8 mouse cellular contexts compared by ENCODE assay signal in genomic region chr4:141792554-141793281, GRCm38 (mm10). TPM values are rescaled to one million over a fixed set of nuclear protein-coding genes. Genes with fewer than 3 reads are reported as not detected.
DNase-seq lines count a peak whose midpoint lies in the region; ATAC-seq and TF ChIP-seq lines count a peak whose summit lies in the region.

No protein-coding gene starts in this region.

- H3K36me3 ChIP-seq in hindbrain, embryonic 11.5 days (ENCODE audit: control insufficient read depth, insufficient read depth, low read length) = peaks cover 4% of the 10 kb centered on the region; the same call in 1 of the 2 replicates

- H3K9me3 ChIP-seq in hindbrain, embryonic 11.5 days (ENCODE audit: control insufficient read depth, low read length) = no peaks in the 10 kb centered on the region

- 15% methylated on average over 10 of the region's 10 CpGs for WGBS in hindbrain, embryonic 11.5 days

- no peak for DNase-seq in left cerebral cortex, adult 2 months (ENCODE audit: extremely low spot score in 1 of 2, low spot score in 2 of 2)
- no peak for DNase-seq in left cerebral cortex, adult 8-10 months (ENCODE audit: low spot score in 2 of 2)
- no peak for DNase-seq in hindbrain, embryonic 11.5 days (ENCODE audit: low spot score)
- DNase-seq in ovary, postnatal 10 days (ENCODE audit: low spot score) = no peak
- DNase-seq in layer of hippocampus, postnatal 25 days (ENCODE audit: extremely low spot score in 1 of 2, low spot score in 1 of 2) = no peak
- no peak for DNase-seq in layer of hippocampus, postnatal 14 days (ENCODE audit: low spot score in 2 of 2)

- peak overlapping the region; percentile 43; the same call in 1 of the 2 replicates for H3K9ac ChIP-seq in hindbrain, embryonic 11.5 days (ENCODE audit: low read depth, low read length)

- H3K27ac ChIP-seq in left cerebral cortex, adult 2 months = peak overlapping the region; percentile 96
- peak overlapping the region; percentile 49 for H3K27ac ChIP-seq in cortical plate, adult 2 months (ENCODE audit: insufficient read depth, low read length)
- H3K27ac ChIP-seq in hindbrain, embryonic 11.5 days (ENCODE audit: low read depth, low read length) = peak overlapping the region; percentile 85

- intact Hi-C loops in left cerebral cortex, adult 2 months (cut with DNase I) = loop anchor here (2.0 kb wide), 1 partner anchor 70 kb away; the partner anchor contains the start of gene Ddi2

- H3K4me1 ChIP-seq in cortical plate, adult 2 months (ENCODE audit: control insufficient read depth, insufficient read depth, low read length) = peaks cover 5% of the 10 kb centered on the region
- H3K4me1 ChIP-seq in hindbrain, embryonic 11.5 days (replicated peaks; ENCODE audit: control insufficient read depth, insufficient read depth, low read length) = peaks cover 4% of the 10 kb centered on the region; the same call in 1 of the 2 replicates

- H3K4me3 ChIP-seq in left cerebral cortex, adult 2 months = peak overlapping the region; percentile 57
- H3K4me3 ChIP-seq in cortical plate, adult 2 months (ENCODE audit: insufficient read depth, low read length) = peak overlapping the region; percentile 79
- peak overlapping the region; percentile 70 for H3K4me3 ChIP-seq in hindbrain, embryonic 11.5 days (ENCODE audit: low read depth, low read length)

- H3K4me2 ChIP-seq in hindbrain, embryonic 11.5 days (replicated peaks; ENCODE audit: low read depth, low read length) = peak overlapping the region; percentile 50

- no peak for ATAC-seq in hindbrain, embryonic 11.5 days (ENCODE audit: low FRiP score)
- ATAC-seq in megakaryocyte-erythroid progenitor cell, adult 5-6 weeks (replicated peaks; ENCODE audit: low FRiP score, low TSS enrichment, poor library complexity, severe bottlenecking) = peak; percentile 25

- no peak for TF ChIP-seq CTCF in left cerebral cortex, adult 2 months (IDR thresholded peaks at IDR 0.05)
- no peak for TF ChIP-seq CTCF in cortical plate, adult 2 months (IDR thresholded peaks at IDR 0.05; ENCODE audit: extremely low read depth, insufficient read depth, low read length)

- no peak for TF ChIP-seq POLR2A in cortical plate, adult 2 months (IDR thresholded peaks at IDR 0.05; ENCODE audit: extremely low read depth, insufficient read depth, low read length)

- H3K27me3 ChIP-seq in hindbrain, embryonic 11.5 days (ENCODE audit: control insufficient read depth, insufficient read depth, low read length) = no peaks in the 10 kb centered on the region

RNA-seq across cellular contexts. Expression of gene Casp9, which starts 0.7 kb away (rescaled TPM):
- 10 to 100 TPM; 22.1 to 22.4 TPM for total RNA-seq in left cerebral cortex, adult 2 months (2021)
- 10 to 100 TPM; 23.3 to 30.5 (median 25.5) TPM for total RNA-seq in left cerebral cortex, adult 8-10 months (2022)
- polyA plus RNA-seq in cortical plate, adult 2 months (2012; rRNA removed) = 20.8 and 21.6 TPM in 2 replicates
- polyA plus RNA-seq in hindbrain, embryonic 11.5 days (2014; fragmentation: Nextera tagmentation; extraction: Ambion mirVana) = 17.3 and 17.6 TPM in 2 replicates
- 16.5 and 17.0 TPM in 2 replicates for total RNA-seq in megakaryocyte-erythroid progenitor cell, adult 5-6 weeks (2014; fragmentation: Nextera tagmentation)
- total RNA-seq in megakaryocyte-erythroid progenitor cell, adult 5-6 weeks (2017) = 11.4 and 18.1 TPM in 2 replicates
- total RNA-seq in layer of hippocampus, postnatal 25 days (2021) = 10 to 100 TPM; 21.6 to 23.4 TPM
- total RNA-seq in layer of hippocampus, postnatal 14 days (2021) = 10 to 100 TPM; 23.1 to 23.3 TPM

RNA-seq across cellular contexts. Expression of gene Dnajc16, which starts 2.0 kb away (rescaled TPM):
- 10 to 100 TPM; 43.4 to 43.7 TPM for total RNA-seq in left cerebral cortex, adult 2 months (2021)
- total RNA-seq in left cerebral cortex, adult 8-10 months (2022) = 10 to 100 TPM; 42.6 to 43.8 (median 42.8) TPM
- 30.1 and 31.8 TPM in 2 replicates for polyA plus RNA-seq in cortical plate, adult 2 months (2012; rRNA removed)
- polyA plus RNA-seq in hindbrain, embryonic 11.5 days (2014; fragmentation: Nextera tagmentation; extraction: Ambion mirVana) = 4.9 and 5.4 TPM in 2 replicates
- total RNA-seq in megakaryocyte-erythroid progenitor cell, adult 5-6 weeks (2014; fragmentation: Nextera tagmentation) = 10.7 and 11.4 TPM in 2 replicates
- total RNA-seq in megakaryocyte-erythroid progenitor cell, adult 5-6 weeks (2017) = 3.2 and 6.0 TPM in 2 replicates
- total RNA-seq in layer of hippocampus, postnatal 25 days (2021) = 10 to 100 TPM; 41.5 to 42.0 TPM
- 10 to 100 TPM; 29.4 to 33.3 TPM for total RNA-seq in layer of hippocampus, postnatal 14 days (2021)

RNA-seq across cellular contexts. Expression of gene Cela2a, which starts 33.2 kb away (rescaled TPM):
- total RNA-seq in left cerebral cortex, adult 2 months (2021) = not detected
- total RNA-seq in left cerebral cortex, adult 8-10 months (2022) = not detected
- 0.13 and 0.17 TPM in 2 replicates for polyA plus RNA-seq in cortical plate, adult 2 months (2012; rRNA removed)
- not detected in 2 replicates for polyA plus RNA-seq in hindbrain, embryonic 11.5 days (2014; fragmentation: Nextera tagmentation; extraction: Ambion mirVana)
- total RNA-seq in megakaryocyte-erythroid progenitor cell, adult 5-6 weeks (2014; fragmentation: Nextera tagmentation) = not detected in 2 replicates
- total RNA-seq in megakaryocyte-erythroid progenitor cell, adult 5-6 weeks (2017) = not detected in 2 replicates
- not detected for total RNA-seq in layer of hippocampus, postnatal 25 days (2021)
- not detected for total RNA-seq in layer of hippocampus, postnatal 14 days (2021)

RNA-seq across cellular contexts. Expression of gene Agmat, which starts 46.2 kb away (rescaled TPM):
- 1 to 10 TPM; 2.0 to 2.7 TPM for total RNA-seq in left cerebral cortex, adult 2 months (2021)
- 1 to 10 TPM; 1.2 to 3.1 (median 1.8) TPM for total RNA-seq in left cerebral cortex, adult 8-10 months (2022)
- polyA plus RNA-seq in cortical plate, adult 2 months (2012; rRNA removed) = 2.2 and 2.4 TPM in 2 replicates
- 0.14 TPM in 1 of 2 replicates, not detected in the other for polyA plus RNA-seq in hindbrain, embryonic 11.5 days (2014; fragmentation: Nextera tagmentation; extraction: Ambion mirVana)
- 2.2 TPM in 1 of 2 replicates, not detected in the other for total RNA-seq in megakaryocyte-erythroid progenitor cell, adult 5-6 weeks (2014; fragmentation: Nextera tagmentation)
- total RNA-seq in megakaryocyte-erythroid progenitor cell, adult 5-6 weeks (2017) = not detected in 2 replicates
- total RNA-seq in layer of hippocampus, postnatal 25 days (2021) = not detected
- not detected for total RNA-seq in layer of hippocampus, postnatal 14 days (2021)

RNA-seq across cellular contexts. Expression of gene Ctrc, which starts 53.4 kb away (rescaled TPM):
- not detected for total RNA-seq in left cerebral cortex, adult 2 months (2021)
- not detected for total RNA-seq in left cerebral cortex, adult 8-10 months (2022)
- not detected in 2 replicates for polyA plus RNA-seq in cortical plate, adult 2 months (2012; rRNA removed)
- polyA plus RNA-seq in hindbrain, embryonic 11.5 days (2014; fragmentation: Nextera tagmentation; extraction: Ambion mirVana) = not detected in 2 replicates
- total RNA-seq in megakaryocyte-erythroid progenitor cell, adult 5-6 weeks (2014; fragmentation: Nextera tagmentation) = not detected in 2 replicates
- not detected in 2 replicates for total RNA-seq in megakaryocyte-erythroid progenitor cell, adult 5-6 weeks (2017)
- total RNA-seq in layer of hippocampus, postnatal 25 days (2021) = not detected
- not detected for total RNA-seq in layer of hippocampus, postnatal 14 days (2021)
